Comparison of ENCODE assay signal across 19 mouse cellular contexts in the genomic region with DNA sequence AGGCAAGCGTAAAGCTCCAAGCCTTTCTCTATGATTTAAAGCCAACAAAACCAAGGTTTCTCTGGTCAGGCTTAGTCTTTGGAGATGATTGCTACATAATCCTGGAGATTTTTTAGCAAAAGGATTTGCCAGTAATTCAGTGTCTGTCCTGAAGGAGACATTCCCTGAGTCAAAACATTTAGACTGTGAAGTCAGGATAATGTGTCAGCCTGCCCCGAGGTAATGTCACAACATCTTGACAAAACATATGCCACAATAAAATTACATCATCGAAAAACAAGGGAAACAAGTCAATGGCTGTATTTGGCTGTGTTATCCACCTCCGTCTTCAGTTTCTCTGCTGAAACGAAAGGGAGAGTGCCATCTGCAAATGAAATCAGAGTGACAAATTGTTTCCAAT.
"Had no signal": no experiment of that assay in that cellular context is flagged by ENCODE, and none has a peak within 500 bp of the region (broad histone marks: within the 10 kb centered on the region; RNA-seq: fewer than 3 reads in every experiment).

No protein-coding gene starts in this region.

- ATAC-seq: intestine, postnatal 0 days; liver, embryonic 12.5 days; midbrain, embryonic 13.5 days had no signal

- H3K27ac ChIP-seq: kidney, embryonic 15.5 days; limb, embryonic 10.5 days; limb, embryonic 13.5 days; liver, embryonic 12.5 days; liver, embryonic 15.5 days; lung, embryonic 15.5 days; midbrain, embryonic 10.5 days; midbrain, embryonic 13.5 days had no signal

- DNase-seq: kidney, adult 8-10 months; kidney, postnatal 10 days; kidney, postnatal 36 days; liver; lung, adult 18-20 months; lung, postnatal 10 days; lung, postnatal 36 days; thymus, adult 18-20 months; thymus, postnatal 36 days had no signal

- H3K9me3 ChIP-seq: kidney, embryonic 15.5 days; limb, embryonic 10.5 days; limb, embryonic 13.5 days; liver, embryonic 12.5 days; liver, embryonic 15.5 days; lung, embryonic 15.5 days; megakaryocyte, embryonic 14.5 days; midbrain, embryonic 10.5 days; midbrain, embryonic 13.5 days had no signal

- H3K36me3 ChIP-seq: kidney, embryonic 15.5 days; limb, embryonic 10.5 days; limb, embryonic 13.5 days; liver, embryonic 12.5 days; liver, embryonic 15.5 days; lung, embryonic 15.5 days; midbrain, embryonic 10.5 days; midbrain, embryonic 13.5 days had no signal

- H3K4me3 ChIP-seq: kidney, embryonic 15.5 days; limb, embryonic 10.5 days; limb, embryonic 13.5 days; liver, embryonic 12.5 days; liver, embryonic 15.5 days; lung, embryonic 15.5 days; megakaryocyte, embryonic 14.5 days; midbrain, embryonic 10.5 days; midbrain, embryonic 13.5 days had no signal

- H3K4me2 ChIP-seq: kidney, embryonic 15.5 days; limb, embryonic 13.5 days; liver, embryonic 12.5 days; liver, embryonic 15.5 days; lung, embryonic 15.5 days; midbrain, embryonic 13.5 days had no signal

- H3K4me1 ChIP-seq: limb, embryonic 10.5 days; limb, embryonic 13.5 days; liver, embryonic 12.5 days; liver, embryonic 15.5 days; lung, embryonic 15.5 days; midbrain, embryonic 10.5 days had no signal

- H3K27me3 ChIP-seq: kidney, embryonic 15.5 days; limb, embryonic 13.5 days; liver, embryonic 12.5 days; liver, embryonic 15.5 days; lung, embryonic 15.5 days; midbrain, embryonic 13.5 days had no signal

- H3K9ac ChIP-seq: kidney, embryonic 15.5 days; limb, embryonic 13.5 days; liver, embryonic 12.5 days; liver, embryonic 15.5 days; lung, embryonic 15.5 days; midbrain, embryonic 13.5 days had no signal
